Mouse (Mus musculus) stomach, postnatal 0 days (tissue): ENCODE measurements around the gene Cxcl17.

Experiments used
- CTCF ChIP-seq: IDR thresholded peaks from 2 replicates; pipeline ENCODE4 v1.5.1; 2016; ENCODE audit warnings: antibody characterized with exemption, low read depth, mild to moderate bottlenecking, moderate library complexity
- EP300 ChIP-seq: optimal IDR thresholded peaks from 2 replicates; pipeline ENCODE3; 2016; ENCODE audit warnings: antibody characterized with exemption

GRCm38 (mm10) chr7:25388916-25389315 lies 23.8 kb downstream of the Cxcl17 start:
- TF ChIP-seq CTCF (no peak), EP300 (no peak)
